Mouse (Mus musculus): ENCODE data around the gene Hira. TPM values are rescaled to one million over a fixed set of nuclear protein-coding genes. Genes with fewer than 3 reads are reported as not detected.
"Not testable (repeated sequence)": the region's sequence is repeated elsewhere in the genome, so short reads cannot be mapped to it uniquely, and the experiment has no call there.

The Hira gene
- total RNA-seq (2021) (10 to 100 TPM; 33.0 to 37.9 TPM), polyA plus RNA-seq (2012; rRNA removed) (43.3 and 49.6 TPM in 2 replicates)
- long read RNA-seq, partial matches to known transcripts, result 5 of 9 reads
- long read RNA-seq, other reads (novel, unspliced or antisense), result 4 of 9 reads

GRCm38 (mm10) chr16:18876442-18877308 lies at the start of gene Hira, which contains the start of gene Mrpl40:
Hira (plus strand) TSS chr16:18877037.
Mrpl40 (minus strand) TSS chr16:18876862.
- DNase-seq, result peak; percentile 98

GRCm38 (mm10) chr16:18828630-18829029 lies 48.2 kb upstream of the Hira start:
- DNase-seq, result no peak

- no peak for DNase-seq
Observed at GRCm38 (mm10) chr16:18829102-18829501, 47.7 kb upstream of the Hira start.

- no peak for DNase-seq
Observed at GRCm38 (mm10) chr16:18833486-18833885, 43.4 kb upstream of the Hira start.

- no peak for DNase-seq
Observed at GRCm38 (mm10) chr16:18836073-18836467, 40.8 kb upstream of the Hira start.

- peak; percentile 95 for DNase-seq
Observed at GRCm38 (mm10) chr16:18836468-18837208, 40.2 kb upstream of the Hira start, which contains the start of the genes 2510002D24Rik and Gm28539. 2510002D24Rik (plus strand) TSS chr16:18836578. Gm28539 (plus strand) TSS chr16:18836584.

GRCm38 (mm10) chr16:18838346-18838745 lies 38.5 kb upstream of the Hira start:
- no peak for DNase-seq

- DNase-seq, result no peak
Observed at GRCm38 (mm10) chr16:18846301-18846820, 30.5 kb upstream of the Hira start.

- not testable (repeated sequence) for DNase-seq
Observed at GRCm38 (mm10) chr16:18849521-18850190, 27.2 kb upstream of the Hira start.

- peak; percentile 48 for DNase-seq
Observed at GRCm38 (mm10) chr16:18858551-18858950, 18.3 kb upstream of the Hira start.

GRCm38 (mm10) chr16:18860186-18860585 lies 16.7 kb upstream of the Hira start:
- peak; percentile 88 for DNase-seq

GRCm38 (mm10) chr16:18870495-18870894 lies 6.3 kb upstream of the Hira start:
- not testable (repeated sequence) for DNase-seq

GRCm38 (mm10) chr16:18876091-18876441 lies 771 bp upstream of the Hira start:
- no peak for DNase-seq

GRCm38 (mm10) chr16:18877386-18878090 lies 701 bp downstream of the Hira start:
- DNase-seq, result peak; percentile 74

- no peak for DNase-seq
Observed at GRCm38 (mm10) chr16:18878091-18878720, 1.4 kb downstream of the Hira start.

GRCm38 (mm10) chr16:18884044-18884443 lies 7.2 kb downstream of the Hira start:
- no peak for DNase-seq

- no peak for DNase-seq
Observed at GRCm38 (mm10) chr16:18893840-18894372, 17.1 kb downstream of the Hira start.

- DNase-seq, result no peak
Observed at GRCm38 (mm10) chr16:18895249-18895648, 18.4 kb downstream of the Hira start.

- DNase-seq, result peak; percentile 8
Observed at GRCm38 (mm10) chr16:18896429-18896828, 19.6 kb downstream of the Hira start.

GRCm38 (mm10) chr16:18905648-18906047 lies 28.8 kb downstream of the Hira start:
- DNase-seq, result no peak

Data from adrenal gland, adult 2 months (tissue).